Mouse (Mus musculus): ENCODE data around the gene Igf1r.
A peak's percentile ranks its signal among the peaks of the same experiment; 100 is the strongest.

DNA sequence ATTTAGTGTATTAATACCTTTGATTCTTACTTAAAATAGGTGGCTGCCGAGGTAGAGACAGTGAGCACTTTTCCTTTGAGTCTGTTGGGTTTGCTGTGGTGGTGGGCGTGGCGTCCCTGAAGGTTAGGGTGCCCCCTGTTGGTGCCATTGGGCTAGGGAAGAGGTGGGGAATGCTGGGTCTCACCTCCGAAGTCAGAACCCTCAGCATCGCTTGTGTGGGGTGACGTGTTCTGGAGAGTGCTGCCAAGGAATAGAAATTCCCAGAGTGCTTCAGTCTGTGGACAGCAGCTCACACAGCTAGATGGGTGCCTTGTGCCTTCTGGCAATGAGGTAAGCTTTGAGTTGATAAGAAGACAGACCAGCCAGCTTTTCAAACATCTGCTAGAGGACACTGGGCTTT, 102.3 kb downstream of the Igf1r start:
- no peak for TF ChIP-seq POLR2A (IDR thresholded peaks at IDR 0.05; ENCODE audit: extremely low read depth, insufficient read depth, low read length)
- TF ChIP-seq CTCF (IDR thresholded peaks at IDR 0.05; ENCODE audit: extremely low read depth, insufficient read depth, low read length), result peak; percentile 18; the same call in 1 of the 2 replicates

All from cortical plate, adult 2 months (tissue).